Comparison of ENCODE assay signal across 8 mouse cellular contexts in the genomic region with DNA sequence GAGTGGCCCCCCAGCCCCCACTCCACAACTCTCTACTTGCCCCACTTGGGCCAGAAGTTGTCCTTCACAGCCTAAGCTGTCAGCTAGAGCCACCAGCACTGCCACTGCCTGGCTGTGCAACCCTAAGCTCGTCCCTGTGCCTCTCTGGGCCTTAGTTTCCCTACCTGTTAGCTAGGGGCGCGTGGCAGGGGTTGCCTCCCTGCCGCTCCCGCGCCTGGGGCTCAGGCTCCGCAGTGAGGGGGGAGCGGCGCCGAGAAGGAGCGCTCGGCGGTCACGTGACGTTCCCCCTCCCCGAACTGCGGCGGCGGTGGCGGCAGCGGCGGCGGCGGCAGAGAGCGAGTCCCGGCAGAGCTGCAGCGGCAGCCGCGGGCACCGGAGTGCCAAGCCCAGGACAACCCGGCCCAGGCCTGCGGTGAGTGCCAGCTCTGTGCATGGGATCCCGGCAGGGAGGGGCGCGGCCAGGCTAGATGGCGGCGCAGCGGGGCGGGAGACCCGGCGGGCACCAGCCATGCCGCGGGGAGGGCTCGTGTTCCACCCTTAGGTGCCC. TPM values are rescaled to one million over a fixed set of nuclear protein-coding genes. Genes with fewer than 3 reads are reported as not detected.
DNase-seq lines count a peak whose midpoint lies in the region; ATAC-seq lines count a peak whose summit lies in the region.

A gene (plus strand): TSS at position 294 of the 547 bp plus-strand sequence.

- H3K9me3 ChIP-seq in forebrain, embryonic 12.5 days, result no peaks in the 10 kb centered on the region
- no peaks in the 10 kb centered on the region for H3K9me3 ChIP-seq in hindbrain, embryonic 13.5 days
- H3K9me3 ChIP-seq in midbrain, embryonic 11.5 days (ENCODE audit: control insufficient read depth, low read length), result no peaks in the 10 kb centered on the region

- peak within 1 kb of the TSS; percentile 65 for H3K9ac ChIP-seq in forebrain, embryonic 12.5 days
- H3K9ac ChIP-seq in hindbrain, embryonic 13.5 days, result peak within 1 kb of the TSS; percentile 91
- peak within 1 kb of the TSS; percentile 72 for H3K9ac ChIP-seq in midbrain, embryonic 11.5 days (ENCODE audit: low read length)

- DNase-seq in CD4-positive, CD25-positive, alpha-beta regulatory T cell, adult 2 months (ENCODE audit: low read depth, low spot score), result peak; percentile 44
- peak; percentile 79 for DNase-seq in adrenal gland, postnatal 10 days
- DNase-seq in left cerebral cortex, postnatal 10 days (ENCODE audit: extremely low spot score in 1 of 2, low spot score in 2 of 2), result peak in 1 of 2 experiments; percentile 83
- DNase-seq in midbrain, embryonic 11.5 days (ENCODE audit: low spot score, missing footprints), result peak; percentile 89
- DNase-seq in testis, postnatal 10 days (ENCODE audit: low spot score), result peak; percentile 67

- WGBS in forebrain, embryonic 12.5 days, result under 1% methylated on average over 43 of the region's 44 CpGs
- 1% methylated on average over 41 of the region's 44 CpGs for WGBS in hindbrain, embryonic 13.5 days
- WGBS in midbrain, embryonic 11.5 days, result under 1% methylated on average over 29 of the region's 44 CpGs

- intact Hi-C loops in left cerebral cortex, postnatal 10 days (cut with DNase I), result no loop called here

- H3K4me1 ChIP-seq in forebrain, embryonic 12.5 days, result peaks cover 48% of the 10 kb centered on the region
- peaks cover 61% of the 10 kb centered on the region for H3K4me1 ChIP-seq in hindbrain, embryonic 13.5 days (replicated peaks)
- peaks cover 7% of the 10 kb centered on the region for H3K4me1 ChIP-seq in midbrain, embryonic 11.5 days (ENCODE audit: control insufficient read depth, insufficient read depth, low read length)

- peak within 1 kb of the TSS; percentile 87 for H3K4me2 ChIP-seq in forebrain, embryonic 12.5 days
- H3K4me2 ChIP-seq in hindbrain, embryonic 13.5 days, result peak within 1 kb of the TSS; percentile 85
- H3K4me2 ChIP-seq in midbrain, embryonic 11.5 days, result peak within 1 kb of the TSS; percentile 98

- ATAC-seq in CD4-positive, CD25-positive, alpha-beta regulatory T cell, adult 4 months, result no peak
- peak; percentile 63 for ATAC-seq in forebrain, embryonic 12.5 days (ENCODE audit: low FRiP score)
- peak; percentile 61 for ATAC-seq in hindbrain, embryonic 13.5 days (ENCODE audit: low FRiP score)
- ATAC-seq in midbrain, embryonic 11.5 days (ENCODE audit: low FRiP score), result peak; percentile 65

- no peaks in the 10 kb centered on the region for H3K36me3 ChIP-seq in forebrain, embryonic 12.5 days (replicated peaks)
- H3K36me3 ChIP-seq in hindbrain, embryonic 13.5 days, result no peaks in the 10 kb centered on the region
- no peaks in the 10 kb centered on the region for H3K36me3 ChIP-seq in midbrain, embryonic 11.5 days (ENCODE audit: control insufficient read depth, insufficient read depth, low read length)

- H3K27ac ChIP-seq in forebrain, embryonic 12.5 days, result no peak within 1 kb of the TSS
- H3K27ac ChIP-seq in hindbrain, embryonic 13.5 days, result peak within 1 kb of the TSS; percentile 58
- no peak within 1 kb of the TSS for H3K27ac ChIP-seq in midbrain, embryonic 11.5 days (ENCODE audit: low read depth, low read length)

- H3K27me3 ChIP-seq in forebrain, embryonic 12.5 days, result peaks cover 37% of the 10 kb centered on the region
- H3K27me3 ChIP-seq in hindbrain, embryonic 13.5 days, result peaks cover 30% of the 10 kb centered on the region
- peaks cover 16% of the 10 kb centered on the region for H3K27me3 ChIP-seq in midbrain, embryonic 11.5 days (ENCODE audit: control insufficient read depth, insufficient read depth, low read length)

- peak within 1 kb of the TSS; percentile 52 for H3K4me3 ChIP-seq in forebrain, embryonic 12.5 days (replicated peaks)
- H3K4me3 ChIP-seq in hindbrain, embryonic 13.5 days, result peak within 1 kb of the TSS; percentile 62
- peak within 1 kb of the TSS; percentile 60 for H3K4me3 ChIP-seq in midbrain, embryonic 11.5 days (ENCODE audit: low read depth, low read length)

RNA-seq across cellular contexts. Expression of the gene that starts here (rescaled TPM):
- 1 to 10 TPM in 1 of 2 experiments, not detected in 1; 1.4 TPM for polyA plus RNA-seq in CD4-positive, CD25-positive, alpha-beta regulatory T cell, adult 4 months (2017; shearing (Covaris generic))
- 10 to 100 TPM; 31.3 to 48.5 TPM for total RNA-seq in adrenal gland, postnatal 10 days (2021)
- 7.3 and 8.6 TPM in 2 replicates for polyA plus RNA-seq in forebrain, embryonic 12.5 days (2016; fragmentation: Nextera tagmentation; extraction: Ambion mirVana)
- polyA plus RNA-seq in hindbrain, embryonic 13.5 days (2015; fragmentation: Nextera tagmentation; extraction: Ambion mirVana), result 39.2 and 39.9 TPM in 2 replicates
- 100 to 1,000 TPM; 228 to 242 TPM for total RNA-seq in left cerebral cortex, postnatal 10 days (2021)
- 4.6 and 4.9 TPM in 2 replicates for polyA plus RNA-seq in midbrain, embryonic 11.5 days (2014; fragmentation: Nextera tagmentation; extraction: Ambion mirVana)

Comparison
In these comparisons a context has a peak if more than half of its experiments do, and no peak if none do; other contexts are left out.
1. RNA of the gene that starts here (total RNA-seq): 228 to 242 TPM in left cerebral cortex, postnatal 10 days; 31.3 to 48.5 TPM in adrenal gland, postnatal 10 days; every median in the first group is over 4 times any median in the second.
2. Peak in every context shown above with its lines, with median percentiles within 50 percentile points of each other: H3K4me2 ChIP-seq, H3K4me3 ChIP-seq and H3K9ac ChIP-seq.